Mouse (Mus musculus) left cerebral cortex, adult 18-20 months (tissue): ENCODE results near the gene Krtap16-1. TPM values are rescaled to one million over a fixed set of nuclear protein-coding genes. Genes with fewer than 3 reads are reported as not detected.

Experiments used
- DNase-seq, 2 experiments: peaks; one replicate each; pipeline ENCODE4 v3.0.0; 2021 to 2022; ENCODE audit warnings: low spot score in 2 of 2, mixed read lengths in 1 of 2
- total RNA-seq, 2 experiments: library from RNA; stranded (reverse); gene quantifications; 2 replicates each; pipeline ENCODE4 v1.2.3; 2021

Krtap16-1 gene
- total RNA-seq, 2 experiments from 2014 or later, result not detected

DNA sequence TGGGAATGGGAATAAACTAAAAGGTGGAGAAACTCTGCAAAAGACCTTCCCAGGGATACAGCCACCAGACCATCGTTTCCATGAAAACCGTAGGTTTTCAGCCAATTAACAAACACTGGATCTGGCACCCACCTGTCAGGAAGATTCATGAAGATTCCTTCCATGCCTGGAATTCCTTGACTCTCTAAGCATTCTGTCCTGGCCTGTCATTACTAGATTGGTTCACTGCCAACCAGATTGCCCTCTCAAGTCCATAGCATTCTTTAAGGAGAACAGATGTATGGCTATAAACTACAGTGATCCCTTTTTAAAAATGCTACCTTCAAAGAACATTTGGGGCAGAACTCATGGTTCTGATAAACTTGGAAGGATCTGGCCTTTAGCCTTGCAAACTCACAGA, 20.4 kb downstream of the Krtap16-1 start:
- DNase-seq, result no peak

DNA sequence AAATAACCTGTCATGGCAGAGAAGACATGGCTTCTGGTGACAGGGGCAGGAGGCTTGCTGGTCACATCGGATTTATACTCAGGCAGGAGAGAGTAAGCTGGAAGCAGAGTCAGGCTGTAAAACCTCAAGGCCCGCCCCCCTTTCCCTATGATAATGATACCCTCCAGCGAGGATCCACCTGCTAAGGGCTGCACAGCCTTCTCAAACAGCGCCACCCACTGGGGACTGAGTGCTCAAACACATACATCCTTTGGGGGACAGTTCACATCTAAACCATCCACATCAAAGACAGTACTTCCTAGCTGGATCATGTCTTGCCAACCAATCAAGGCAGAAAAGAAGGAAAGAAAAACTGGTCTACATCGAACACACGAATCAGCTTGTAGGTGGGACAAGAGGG, 22.2 kb downstream of the Krtap16-1 start:
- no peak for DNase-seq

DNA sequence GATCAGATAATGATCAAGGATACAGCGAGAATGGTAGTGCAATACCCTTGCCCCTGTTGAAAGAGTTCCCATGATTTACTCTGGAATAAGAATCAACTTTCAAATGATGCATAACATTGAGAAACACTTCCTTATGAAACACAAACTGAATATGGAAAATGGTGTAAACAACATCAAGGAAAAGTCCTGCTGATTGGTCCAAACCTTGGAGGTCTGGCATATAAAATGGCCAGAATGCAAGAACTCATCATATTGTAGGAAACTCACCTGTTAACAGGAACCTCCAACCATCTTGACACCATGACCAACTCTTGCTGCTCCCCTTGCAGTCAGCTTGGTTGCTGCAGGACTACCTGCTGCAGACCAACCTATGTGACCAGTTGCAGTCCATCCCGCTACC, 38.2 kb downstream of the Krtap16-1 start, which contains the start of gene Krtap9-5:
TSS of gene Krtap9-5 (plus strand) at position 301 of the 400 bp plus-strand sequence.
- no peak for DNase-seq

DNA sequence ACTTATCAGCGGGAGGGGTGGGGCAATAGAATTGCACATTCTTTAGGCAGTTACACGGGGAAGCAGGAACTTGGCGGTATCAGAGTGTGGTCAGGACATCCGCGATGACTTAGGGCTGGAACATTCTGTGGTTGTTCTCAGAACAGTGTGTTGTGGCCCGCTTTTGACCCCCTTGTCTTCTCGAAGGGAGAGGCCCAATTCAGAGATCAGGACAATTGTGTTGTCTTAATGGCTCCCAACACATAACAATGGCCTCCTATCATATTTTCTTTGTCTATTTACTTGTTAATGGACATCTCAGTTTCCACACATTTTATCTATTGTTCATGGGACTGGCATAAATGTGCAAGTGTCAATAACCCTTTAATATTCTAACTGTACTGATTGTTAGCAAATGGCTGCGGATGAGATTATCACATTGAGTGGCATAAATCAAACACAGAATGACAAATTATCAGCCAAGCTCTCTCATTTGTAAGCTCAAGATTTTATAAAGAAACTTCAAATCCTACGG, 48.6 kb downstream of the Krtap16-1 start:
- DNase-seq, result no peak

DNA sequence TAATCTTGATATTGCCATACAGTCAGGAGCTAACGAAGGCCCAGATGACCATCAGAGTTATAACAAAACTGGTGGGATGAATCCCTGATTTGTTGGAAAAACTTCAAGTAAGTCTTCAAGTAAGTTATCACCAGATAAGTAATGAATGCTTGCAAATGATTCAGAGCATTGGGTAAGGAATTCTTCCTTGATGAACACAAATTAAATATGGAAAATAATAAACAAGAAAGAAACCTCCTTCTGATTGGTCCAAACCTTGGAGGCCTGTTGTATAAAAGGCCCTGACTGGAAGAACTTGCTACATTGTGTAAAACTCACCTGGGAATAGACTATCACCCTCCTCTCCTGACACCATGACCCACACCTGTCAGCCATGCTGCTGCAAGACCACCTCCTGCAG, 50.4 kb downstream of the Krtap16-1 start, which contains the start of gene Krtap31-2:
TSS of gene Krtap31-2 (plus strand) at position 301 of the 400 bp plus-strand sequence.
- no peak for DNase-seq

Other genes with a start within 250 kb of the Krtap16-1 start
- not detected for gene Gm11595, start 213.7 kb downstream of the Krtap16-1 start, total RNA-seq
- not detected for gene Krtap4-8, start 205.9 kb downstream of the Krtap16-1 start, total RNA-seq
- gene Krtap4-9, start 201.4 kb downstream of the Krtap16-1 start, total RNA-seq, result not detected
- gene Gm11596, start 193.1 kb downstream of the Krtap16-1 start, total RNA-seq, result not detected
- not detected for gene Gm11569, start 187.7 kb downstream of the Krtap16-1 start, total RNA-seq
- gene Gm11554, start 182.2 kb downstream of the Krtap16-1 start, total RNA-seq, result not detected
- gene Krtap4-13, start 176.7 kb downstream of the Krtap16-1 start, total RNA-seq, result not detected
- not detected for gene Gm11564, start 170.9 kb downstream of the Krtap16-1 start, total RNA-seq
- gene 2300003K06Rik, start 148.5 kb downstream of the Krtap16-1 start, total RNA-seq, result not detected
- not detected for gene Krtap4-16, start 135.0 kb downstream of the Krtap16-1 start, total RNA-seq
- not detected for gene Gm11568, start 128.7 kb downstream of the Krtap16-1 start, total RNA-seq
- gene Gm11559, start 122.1 kb downstream of the Krtap16-1 start, total RNA-seq, result not detected
- not detected for gene Krtap9-1, start 113.2 kb downstream of the Krtap16-1 start, total RNA-seq
- gene Gm11567, start 107.4 kb downstream of the Krtap16-1 start, total RNA-seq, result not detected
- gene Krtap31-1, start 78.7 kb downstream of the Krtap16-1 start, total RNA-seq, result not detected
- gene Gm11565, start 71.8 kb downstream of the Krtap16-1 start, total RNA-seq, result not detected
- gene Krtap31-2, start 50.3 kb downstream of the Krtap16-1 start, total RNA-seq, result not detected
- not detected for gene Krtap9-5, start 38.1 kb downstream of the Krtap16-1 start, total RNA-seq
- not detected for gene Krtap29-1, start 7.5 kb downstream of the Krtap16-1 start, total RNA-seq
- not detected for gene Krtap17-1, start 7.4 kb upstream of the Krtap16-1 start, total RNA-seq
- gene Krt33a, start 29.6 kb upstream of the Krtap16-1 start, total RNA-seq, result not detected
- gene Krt33b, start 43.3 kb upstream of the Krtap16-1 start, total RNA-seq, result not detected
- not detected for gene Krt34, start 55.0 kb upstream of the Krtap16-1 start, total RNA-seq
- not detected for gene Krt31, start 64.0 kb upstream of the Krtap16-1 start, total RNA-seq
- gene Krt32, start 101.6 kb upstream of the Krtap16-1 start, total RNA-seq, result not detected
- not detected for gene Krt35, start 109.6 kb upstream of the Krtap16-1 start, total RNA-seq
- gene Krt36, start 119.0 kb upstream of the Krtap16-1 start, total RNA-seq, result not detected
- gene Krt13, start 135.0 kb upstream of the Krtap16-1 start, total RNA-seq, result not detected
- not detected for gene Krt15, start 149.3 kb upstream of the Krtap16-1 start, total RNA-seq
- gene Krt19, start 162.1 kb upstream of the Krtap16-1 start, total RNA-seq, result not detected
- gene Krt9, start 206.6 kb upstream of the Krtap16-1 start, total RNA-seq, result 1 to 10 TPM; 3.8 to 4.9 TPM
- gene Krt14, start 221.0 kb upstream of the Krtap16-1 start, total RNA-seq, result not detected